Mouse (Mus musculus) gastrocnemius, adult 2 months (tissue): ENCODE measurements around the gene Pcnx2. TPM values are rescaled to one million over a fixed set of nuclear protein-coding genes. Genes with fewer than 3 reads are reported as not detected.

Experiments used
- DNase-seq: peaks from one replicate; pipeline ENCODE4 v3.0.0; 2022
- H3K27ac ChIP-seq: fragments of 200-600 bp; 2 replicates; pipeline ENCODE4 v1.8.1; 2022; ENCODE audit warnings: mild to moderate bottlenecking
- H3K4me3 ChIP-seq: fragments of 200-600 bp; 2 replicates; pipeline ENCODE4 v1.8.1; 2022; ENCODE audit warnings: mild to moderate bottlenecking, moderate library complexity
- CTCF ChIP-seq: fragments of 200-600 bp; IDR thresholded peaks from 2 replicates; pipeline ENCODE4 v1.8.1; 2022; ENCODE audit warnings: antibody characterized with exemption, mild to moderate bottlenecking, moderate library complexity
- intact Hi-C: fragments of 180-260 bp; cut with DNase I; formaldehyde crosslinking; loops from one replicate; pipeline ENCODE4 v1.15.1; 2025
- total RNA-seq, 2 experiments: library from RNA; stranded (reverse); gene quantifications; 2 replicates each; pipeline ENCODE4 v1.2.3; 2021

Pcnx2 gene
- total RNA-seq, 2 experiments from 2014 or later: 0.20 to 0.39 TPM

- Histone ChIP-seq H3K27ac (no peak overlapping the region), H3K4me3 (no peak overlapping the region)
- DNase-seq: no peak
- intact Hi-C loops: no loop called here
- TF ChIP-seq CTCF: no peak
These were observed 195.1 kb downstream of the Pcnx2 start for GRCm38 (mm10) chr8:125702868-125703473.

Other genes starting within 250 kb of the Pcnx2 start
- gene Map10, start 228.5 kb downstream of the Pcnx2 start, total RNA-seq: 1 to 10 TPM; 2.1 to 3.0 TPM
- 10 to 100 TPM; 10.5 to 11.2 TPM for gene Ntpcr, start 168.4 kb downstream of the Pcnx2 start, total RNA-seq
- gene Map3k21, start 12.1 kb upstream of the Pcnx2 start, total RNA-seq: under 1 TPM in 1 of 2 experiments, not detected in 1; 0.05 TPM
- under 1 TPM; 0.17 to 0.84 TPM for gene Kcnk1, start 96.9 kb upstream of the Pcnx2 start, total RNA-seq